Mouse (Mus musculus): Measurements from ENCODE around the gene Calhm1. TPM values are rescaled to one million over a fixed set of nuclear protein-coding genes. Genes with fewer than 3 reads are reported as not detected.

Gene Calhm1
- polyA plus RNA-seq, 1 experiment = not detected

- WGBS = 96% methylated on average over 2 of the region's 2 CpGs
- TF ChIP-seq CTCF (IDR thresholded peaks at IDR 0.05; ENCODE audit: borderline replicate concordance, control insufficient read depth, extremely low read depth, insufficient read depth, low read length, poor library complexity) = no peak
- no peak for TF ChIP-seq POLR2A (IDR thresholded peaks at IDR 0.05; ENCODE audit: control insufficient read depth, extremely low read depth, insufficient read depth, low read length, poor library complexity)
- peaks cover 23% of the 10 kb centered on the region for H3K36me3 ChIP-seq (ENCODE audit: control insufficient read depth, insufficient read depth, low read length)
- H3K4me1 ChIP-seq (replicated peaks; ENCODE audit: control insufficient read depth, insufficient read depth, low read length) = no peaks in the 10 kb centered on the region
- H3K27ac ChIP-seq (ENCODE audit: control insufficient read depth, insufficient read depth, low read length) = no peak overlapping the region
- H3K4me3 ChIP-seq (ENCODE audit: control insufficient read depth, insufficient read depth, low read length) = no peak overlapping the region
- DNase-seq = no peak
- H3K27me3 ChIP-seq (ENCODE audit: control insufficient read depth, insufficient read depth, low read length) = no peaks in the 10 kb centered on the region
Observed at GRCm38 (mm10) chr19:47118634-47119033, 25.4 kb downstream of the Calhm1 start.

- no peaks in the 10 kb centered on the region for H3K4me1 ChIP-seq (replicated peaks; ENCODE audit: control insufficient read depth, insufficient read depth, low read length)
- TF ChIP-seq POLR2A (IDR thresholded peaks at IDR 0.05; ENCODE audit: control insufficient read depth, extremely low read depth, insufficient read depth, low read length, poor library complexity) (no peak), CTCF (IDR thresholded peaks at IDR 0.05; ENCODE audit: borderline replicate concordance, control insufficient read depth, extremely low read depth, insufficient read depth, low read length, poor library complexity) (no peak)
- DNase-seq = no peak
- H3K36me3 ChIP-seq (ENCODE audit: control insufficient read depth, insufficient read depth, low read length) = peaks cover 75% of the 10 kb centered on the region
- H3K4me3 ChIP-seq (ENCODE audit: control insufficient read depth, insufficient read depth, low read length) = no peak overlapping the region
- no peaks in the 10 kb centered on the region for H3K27me3 ChIP-seq (ENCODE audit: control insufficient read depth, insufficient read depth, low read length)
- WGBS = 96% methylated on average over 9 of the region's 9 CpGs
- H3K27ac ChIP-seq (ENCODE audit: control insufficient read depth, insufficient read depth, low read length) = no peak overlapping the region
Observed at GRCm38 (mm10) chr19:47104641-47105271, 39.3 kb downstream of the Calhm1 start.

GRCm38 (mm10) chr19:47101080-47101479 lies 43.0 kb downstream of the Calhm1 start:
- no peaks in the 10 kb centered on the region for H3K4me1 ChIP-seq (replicated peaks; ENCODE audit: control insufficient read depth, insufficient read depth, low read length)
- no peak overlapping the region for H3K27ac ChIP-seq (ENCODE audit: control insufficient read depth, insufficient read depth, low read length)
- H3K36me3 ChIP-seq (ENCODE audit: control insufficient read depth, insufficient read depth, low read length) = peaks cover 62% of the 10 kb centered on the region
- no peak for TF ChIP-seq CTCF (IDR thresholded peaks at IDR 0.05; ENCODE audit: borderline replicate concordance, control insufficient read depth, extremely low read depth, insufficient read depth, low read length, poor library complexity)
- no peak for TF ChIP-seq POLR2A (IDR thresholded peaks at IDR 0.05; ENCODE audit: control insufficient read depth, extremely low read depth, insufficient read depth, low read length, poor library complexity)
- no peak for DNase-seq
- no peaks in the 10 kb centered on the region for H3K27me3 ChIP-seq (ENCODE audit: control insufficient read depth, insufficient read depth, low read length)
- H3K4me3 ChIP-seq (ENCODE audit: control insufficient read depth, insufficient read depth, low read length) = no peak overlapping the region
- WGBS = 94% methylated on average over 5 of the region's 5 CpGs

Other genes with a start within 250 kb of the Calhm1 start
- gene Ina, start 129.6 kb downstream of the Calhm1 start, polyA plus RNA-seq (2012; rRNA removed) = 0.24 and 0.30 TPM in 2 replicates
- 32.8 and 32.9 TPM in 2 replicates for gene Nt5c2, start 129.1 kb downstream of the Calhm1 start, polyA plus RNA-seq (2012; rRNA removed)
- 13.9 and 19.2 TPM in 2 replicates for gene Pcgf6, start 93.3 kb downstream of the Calhm1 start, polyA plus RNA-seq (2012; rRNA removed)
- gene Taf5, start 76.5 kb downstream of the Calhm1 start, polyA plus RNA-seq (2012; rRNA removed) = 6.7 and 8.4 TPM in 2 replicates
- 75.6 and 114 TPM in 2 replicates for gene Usmg5, start 53.6 kb downstream of the Calhm1 start, polyA plus RNA-seq (2012; rRNA removed)
- gene Pdcd11, start 53.5 kb downstream of the Calhm1 start, polyA plus RNA-seq (2012; rRNA removed) = 11.5 and 13.2 TPM in 2 replicates
- gene Calhm2, start 6.0 kb downstream of the Calhm1 start, polyA plus RNA-seq (2012; rRNA removed) = 16.3 and 17.2 TPM in 2 replicates
- 0.45 and 1.1 TPM in 2 replicates for gene Calhm3, start 13.5 kb upstream of the Calhm1 start, polyA plus RNA-seq (2012; rRNA removed)
- 1.6 and 2.0 TPM in 2 replicates for gene Neurl1a, start 34.6 kb upstream of the Calhm1 start, polyA plus RNA-seq (2012; rRNA removed)